Mouse (Mus musculus) myocyte (in vitro differentiated cells): ENCODE results near the gene Ypel3. TPM values are rescaled to one million over a fixed set of nuclear protein-coding genes. Genes with fewer than 3 reads are reported as not detected.
"Not testable (repeated sequence)": the region's sequence is repeated elsewhere in the genome, so short reads cannot be mapped to it uniquely, and the experiment has no call there.

ENCODE experiments used
- H3K27me3 ChIP-seq: one replicate; pipeline ENCODE4 v1.6.1; 2011; ENCODE audit not compliant: control insufficient read depth, insufficient read depth, insufficient read length
- H3K36me3 ChIP-seq: one replicate; pipeline ENCODE4 v1.6.1; 2011; ENCODE audit not compliant: control insufficient read depth, insufficient read depth
- H3K4me2 ChIP-seq: one replicate; pipeline ENCODE4 v1.6.1; 2011; ENCODE audit warnings: low read depth, control low read depth
- H3K4me3 ChIP-seq: one replicate; pipeline ENCODE4 v1.5.1; 2011; ENCODE audit warnings: mild to moderate bottlenecking, control low read depth, moderate library complexity
- H3K79me2 ChIP-seq: one replicate; pipeline ENCODE4 v1.6.1; 2011; ENCODE audit not compliant: control insufficient read depth, insufficient read depth
- H3ac ChIP-seq: one replicate; pipeline ENCODE4 v1.6.1; 2011; ENCODE audit not compliant: control insufficient read depth, insufficient read length
- CEBPB ChIP-seq: IDR thresholded peaks from 2 replicates; pipeline ENCODE4 v1.6.1; 2011; ENCODE audit warnings: mild to moderate bottlenecking, moderate library complexity; ENCODE audit not compliant: poor library complexity, insufficient read depth, severe bottlenecking
- E2F4 ChIP-seq: IDR thresholded peaks from one replicate; pipeline ENCODE4 v1.6.1; 2011; ENCODE audit warnings: mild to moderate bottlenecking, control low read depth, moderate library complexity; ENCODE audit not compliant: insufficient read depth
- MAX ChIP-seq: IDR thresholded peaks from one replicate; pipeline ENCODE4 v1.6.1; 2011; ENCODE audit warnings: low read depth, mild to moderate bottlenecking, control low read depth
- MYOD1 ChIP-seq, 3 experiments: IDR thresholded peaks; one replicate each; pipeline ENCODE4 v1.6.1; 2011; ENCODE audit warnings: control low read depth in 2 of 3, low read depth in 2 of 3, mild to moderate bottlenecking in 2 of 3, moderate library complexity in 1 of 3; ENCODE audit not compliant: insufficient read length in 2 of 3, control insufficient read depth in 1 of 3
- MYOG ChIP-seq, 3 experiments: IDR thresholded peaks; one replicate each; pipeline ENCODE4 v1.6.1; 2011; ENCODE audit warnings: control low read depth in 2 of 3, low read depth in 2 of 3, mild to moderate bottlenecking in 2 of 3; ENCODE audit not compliant: insufficient read length in 2 of 3, control insufficient read depth in 1 of 3, insufficient read depth in 1 of 3
- POLR2A ChIP-seq: IDR thresholded peaks from one replicate; pipeline ENCODE4 v1.6.1; 2011; ENCODE audit warnings: low read depth, mild to moderate bottlenecking, control low read depth, moderate library complexity; ENCODE audit not compliant: insufficient read length
- POLR2AphosphoS2 ChIP-seq: IDR thresholded peaks from one replicate; pipeline ENCODE4 v1.6.1; 2011; ENCODE audit warnings: low read depth, control low read depth; ENCODE audit not compliant: insufficient read length
- REST ChIP-seq: IDR thresholded peaks from one replicate; pipeline ENCODE4 v1.6.1; 2011; ENCODE audit warnings: mild to moderate bottlenecking, control low read depth, moderate library complexity; ENCODE audit not compliant: insufficient read depth, insufficient read length
- SRF ChIP-seq: IDR thresholded peaks from one replicate; pipeline ENCODE4 v1.6.1; 2011; ENCODE audit warnings: low read depth; ENCODE audit not compliant: control insufficient read depth, insufficient read length
- TCF12 ChIP-seq: IDR thresholded peaks from one replicate; pipeline ENCODE4 v1.6.1; 2011; ENCODE audit warnings: mild to moderate bottlenecking, control low read depth; ENCODE audit not compliant: poor library complexity, insufficient read depth, severe bottlenecking
- TCF3 ChIP-seq: IDR thresholded peaks from one replicate; pipeline ENCODE4 v1.6.1; 2011; ENCODE audit warnings: low read depth, control low read depth; ENCODE audit not compliant: insufficient read length
- USF1 ChIP-seq: IDR thresholded peaks from one replicate; pipeline ENCODE4 v1.6.1; 2011; ENCODE audit warnings: low read depth, mild to moderate bottlenecking, control low read depth, moderate library complexity
- polyA plus RNA-seq: library from polyadenylated mRNA; unstranded; fragments of >200 nt; fragmentation: generic; extraction: Trizol; gene quantifications from one replicate; pipeline ENCODE4 v1.2.1, GENCODE M21; 2012; ENCODE audit warnings: missing spikeins

Ypel3 gene
- polyA plus RNA-seq, 1 experiment, result 82.2 TPM

GRCm38 (mm10) chr7:126775185-126775977 lies 1.4 kb upstream of the Ypel3 start:
- Histone ChIP-seq H3ac (no peak overlapping the region), H3K27me3 (no peaks in the 10 kb centered on the region), H3K4me2 (peak overlapping the region; percentile 99), H3K79me2 (no peaks in the 10 kb centered on the region), H3K36me3 (no peaks in the 10 kb centered on the region), H3K4me3 (no peak overlapping the region)
- TF ChIP-seq MAX (no peak), CEBPB (no peak), POLR2A (no peak), TCF3 (no peak), MYOD1 (IDR thresholded peaks at IDR 0.05; ENCODE audit: control insufficient read depth in 1 of 3, insufficient read length in 2 of 3, low read depth in 2 of 3) (no peak), POLR2AphosphoS2 (no peak), E2F4 (no peak), MYOG (IDR thresholded peaks at IDR 0.05; ENCODE audit: control insufficient read depth in 1 of 3, insufficient read depth in 1 of 3, insufficient read length in 2 of 3, low read depth in 2 of 3) (no peak), REST (no peak), TCF12 (no peak), USF1 (no peak), SRF (no peak)

GRCm38 (mm10) chr7:126775978-126776234 lies 849 bp upstream of the Ypel3 start:
- Histone ChIP-seq H3K27me3 (no peaks in the 10 kb centered on the region), H3K79me2 (no peaks in the 10 kb centered on the region), H3ac (no peak overlapping the region), H3K4me3 (peak overlapping the region; percentile 30), H3K36me3 (no peaks in the 10 kb centered on the region), H3K4me2 (peak overlapping the region; percentile 99)
- TF ChIP-seq POLR2A, result no peak
- TF ChIP-seq MYOD1 (IDR thresholded peaks at IDR 0.05; ENCODE audit: control insufficient read depth in 1 of 3, insufficient read length in 2 of 3, low read depth in 2 of 3), result no peak
- no peak for TF ChIP-seq TCF12
- TF ChIP-seq MYOG (IDR thresholded peaks at IDR 0.05; ENCODE audit: control insufficient read depth in 1 of 3, insufficient read depth in 1 of 3, insufficient read length in 2 of 3, low read depth in 2 of 3), result no peak
- TF ChIP-seq POLR2AphosphoS2, result peak; percentile 66

- peak overlapping the region; percentile 30 for H3K4me3 ChIP-seq
- peak overlapping the region; percentile 7 for H3ac ChIP-seq
- TF ChIP-seq TCF3, result no peak
- peak; percentile 14; the same call in 1 of the 2 replicates for TF ChIP-seq CEBPB
- no peaks in the 10 kb centered on the region for H3K36me3 ChIP-seq
- no peaks in the 10 kb centered on the region for H3K27me3 ChIP-seq
- peak overlapping the region; percentile 85 for H3K4me2 ChIP-seq
- no peaks in the 10 kb centered on the region for H3K79me2 ChIP-seq
Measured at GRCm38 (mm10) chr7:126777476-126777875, 721 bp downstream of the Ypel3 start.

GRCm38 (mm10) chr7:126778147-126778546 lies 1.4 kb downstream of the Ypel3 start:
- Histone ChIP-seq H3K79me2 (no peaks in the 10 kb centered on the region), H3K27me3 (no peaks in the 10 kb centered on the region), H3K4me2 (no peak overlapping the region), H3K4me3 (no peak overlapping the region), H3ac (no peak overlapping the region), H3K36me3 (no peaks in the 10 kb centered on the region)
- TF ChIP-seq E2F4 (no peak), POLR2AphosphoS2 (no peak), TCF12 (no peak), TCF3 (no peak)

GRCm38 (mm10) chr7:126779101-126779500 lies 2.3 kb downstream of the Ypel3 start:
- H3K36me3 ChIP-seq, H3K79me2 ChIP-seq, H3ac ChIP-seq, H3K4me3 ChIP-seq, H3K4me2 ChIP-seq, H3K27me3 ChIP-seq: not testable (repeated sequence)
